Mouse (Mus musculus) ES-E14 (cell line): ENCODE results near the gene Gm44502.

ENCODE experiments used
- HCFC1 ChIP-seq: IDR thresholded peaks from 2 replicates; pipeline ENCODE4 v1.6.1; 2012; ENCODE audit warnings: low read length, inconsistent platforms, borderline replicate concordance; ENCODE audit not compliant: insufficient read depth
- MAFK ChIP-seq: IDR thresholded peaks from 2 replicates; pipeline ENCODE4 v1.6.1; 2014; ENCODE audit warnings: mild to moderate bottlenecking, low read depth, low read length, inconsistent platforms; ENCODE audit not compliant: insufficient read depth
- ZC3H11A ChIP-seq: IDR thresholded peaks from 2 replicates; pipeline ENCODE4 v1.6.1; 2012; ENCODE audit warnings: low read depth, mild to moderate bottlenecking, inconsistent platforms, low read length, borderline replicate concordance
- ZNF384 ChIP-seq: IDR thresholded peaks from 2 replicates; pipeline ENCODE4 v1.6.1; 2012; ENCODE audit warnings: low read depth, low read length, inconsistent platforms

- no peak for TF ChIP-seq ZC3H11A
- no peak for TF ChIP-seq ZNF384
- no peak for TF ChIP-seq HCFC1
- no peak for TF ChIP-seq MAFK
These were observed 50.1 kb downstream of the Gm44502 start for GRCm38 (mm10) chr15:89379429-89379828.
